Comparison of ENCODE assay signal across 23 mouse cellular contexts in genomic region chr3:119143034-119143433, GRCm38 (mm10).
DNase-seq lines count a peak whose midpoint lies in the region; ATAC-seq and TF ChIP-seq lines count a peak whose summit lies in the region.
"Had no signal": no experiment of that assay in that cellular context is flagged by ENCODE, and none has a peak within 500 bp of the region (broad histone marks: within the 10 kb centered on the region; RNA-seq: fewer than 3 reads in every experiment).

No protein-coding gene starts in this region.

- no peak for TF ChIP-seq CTCF in forebrain, postnatal 0 days (IDR thresholded peaks at IDR 0.05; ENCODE audit: low read depth)
- TF ChIP-seq CTCF in liver, postnatal 0 days (IDR thresholded peaks at IDR 0.05; ENCODE audit: low read depth), result no peak

- ATAC-seq in embryonic facial prominence, embryonic 14.5 days (ENCODE audit: low read depth), result no peak
- ATAC-seq in forebrain, embryonic 14.5 days, result no peak
- no peak for ATAC-seq in forebrain, postnatal 0 days
- peak; percentile 49; the same call in 1 of the 2 replicates for ATAC-seq in neural tube, embryonic 14.5 days (ENCODE audit: low read depth)
- ATAC-seq in neural tube, embryonic 15.5 days (ENCODE audit: low FRiP score), result no peak
- no peak for ATAC-seq in liver, postnatal 0 days
- ATAC-seq: hindbrain, embryonic 16.5 days; inflammation-experienced regulatory T-cells, adult 6 months had no signal

- no peak overlapping the region for H3K27ac ChIP-seq in embryonic facial prominence, embryonic 14.5 days (replicated peaks; ENCODE audit: low read depth, low read length)
- H3K27ac ChIP-seq in embryonic facial prominence, embryonic 10.5 days (replicated peaks), result no peak overlapping the region
- peak overlapping the region; percentile 23; the same call in 1 of the 2 replicates for H3K27ac ChIP-seq in forebrain, embryonic 14.5 days (ENCODE audit: low read depth, low read length)
- H3K27ac ChIP-seq in forebrain, postnatal 0 days (ENCODE audit: low read depth, low read length), result no peak overlapping the region
- 0 out of 2 replicates have a peak overlapping the region, but pooled peaks have one; percentile 25 for H3K27ac ChIP-seq in neural tube, embryonic 14.5 days (ENCODE audit: low read depth, low read length)
- no peak overlapping the region for H3K27ac ChIP-seq in neural tube, embryonic 15.5 days (replicated peaks)
- H3K27ac ChIP-seq in liver, postnatal 0 days (ENCODE audit: low read depth), result no peak overlapping the region
- H3K27ac ChIP-seq: embryonic facial prominence, embryonic 15.5 days; gastrocnemius, adult 2 months; heart, embryonic 13.5 days; hindbrain, embryonic 12.5 days had no signal

- DNase-seq in embryonic facial prominence, embryonic 14.5 days (ENCODE audit: low spot score), result peak; percentile 22
- no peak for DNase-seq in embryonic facial prominence, embryonic 10.5 days (ENCODE audit: low spot score)
- DNase-seq in forebrain, embryonic 14.5 days (ENCODE audit: low spot score), result no peak
- DNase-seq in forebrain, postnatal 0 days, result no peak
- no peak for DNase-seq in liver, postnatal 0 days
- DNase-seq: adrenal gland, adult 2 months; adrenal gland, postnatal 25 days; B cell, adult 2 months; cerebellum, adult 18-20 months; cerebellum, adult 9-11 months; cerebellum, postnatal 36 days; gastrocnemius, adult 2 months; gastrocnemius, postnatal 36 days; heart, adult 11 months; heart, postnatal 4 days had no signal

- 55% methylated on average over 5 of the region's 5 CpGs for WGBS in embryonic facial prominence, embryonic 14.5 days
- 69% methylated on average over 5 of the region's 5 CpGs for WGBS in embryonic facial prominence, embryonic 10.5 days
- WGBS in forebrain, embryonic 14.5 days, result 58% methylated on average over 5 of the region's 5 CpGs
- 56% methylated on average over 5 of the region's 5 CpGs for WGBS in forebrain, postnatal 0 days
- WGBS in neural tube, embryonic 14.5 days, result 45% methylated on average over 5 of the region's 5 CpGs
- WGBS in neural tube, embryonic 15.5 days, result 44% methylated on average over 5 of the region's 5 CpGs
- 64% methylated on average over 5 of the region's 5 CpGs for WGBS in liver, postnatal 0 days (ENCODE audit: insufficient replicate concordance)

- no peaks in the 10 kb centered on the region for H3K27me3 ChIP-seq in embryonic facial prominence, embryonic 14.5 days (replicated peaks; ENCODE audit: control insufficient read depth, insufficient read depth, low read length)
- no peaks in the 10 kb centered on the region for H3K27me3 ChIP-seq in embryonic facial prominence, embryonic 10.5 days (replicated peaks; ENCODE audit: low read depth, poor library complexity, severe bottlenecking)
- no peaks in the 10 kb centered on the region for H3K27me3 ChIP-seq in forebrain, embryonic 14.5 days (replicated peaks; ENCODE audit: control insufficient read depth, insufficient read depth, low read length)
- H3K27me3 ChIP-seq in forebrain, postnatal 0 days (ENCODE audit: insufficient read depth, low read length), result no peaks in the 10 kb centered on the region
- H3K27me3 ChIP-seq in neural tube, embryonic 14.5 days (ENCODE audit: control insufficient read depth, insufficient read depth, low read length), result no peaks in the 10 kb centered on the region
- no peaks in the 10 kb centered on the region for H3K27me3 ChIP-seq in neural tube, embryonic 15.5 days (replicated peaks)
- H3K27me3 ChIP-seq in liver, postnatal 0 days (ENCODE audit: insufficient read depth, low read length), result no peaks in the 10 kb centered on the region
- H3K27me3 ChIP-seq: embryonic facial prominence, embryonic 15.5 days; heart, embryonic 13.5 days; hindbrain, embryonic 12.5 days had no signal

- H3K4me1 ChIP-seq in embryonic facial prominence, embryonic 14.5 days (ENCODE audit: control insufficient read depth, insufficient read depth, low read length), result no peaks in the 10 kb centered on the region
- no peaks in the 10 kb centered on the region for H3K4me1 ChIP-seq in embryonic facial prominence, embryonic 10.5 days
- no peaks in the 10 kb centered on the region for H3K4me1 ChIP-seq in forebrain, embryonic 14.5 days (ENCODE audit: control insufficient read depth, insufficient read depth, low read length)
- H3K4me1 ChIP-seq in forebrain, postnatal 0 days (ENCODE audit: insufficient read depth), result no peaks in the 10 kb centered on the region
- H3K4me1 ChIP-seq in neural tube, embryonic 14.5 days (ENCODE audit: control insufficient read depth, insufficient read depth, low read length), result no peaks in the 10 kb centered on the region
- no peaks in the 10 kb centered on the region; the same call in 1 of the 2 replicates for H3K4me1 ChIP-seq in neural tube, embryonic 15.5 days
- H3K4me1 ChIP-seq in liver, postnatal 0 days (ENCODE audit: insufficient read depth), result no peaks in the 10 kb centered on the region
- H3K4me1 ChIP-seq: embryonic facial prominence, embryonic 15.5 days; heart, embryonic 13.5 days had no signal

- no peak for TF ChIP-seq EP300 in liver, postnatal 0 days (IDR thresholded peaks at IDR 0.05; ENCODE audit: low read depth)

- H3K4me2 ChIP-seq in embryonic facial prominence, embryonic 14.5 days (ENCODE audit: low read depth, low read length), result no peak overlapping the region
- no peak overlapping the region for H3K4me2 ChIP-seq in forebrain, embryonic 14.5 days (ENCODE audit: low read length)
- no peak overlapping the region for H3K4me2 ChIP-seq in forebrain, postnatal 0 days (ENCODE audit: low read depth)
- H3K4me2 ChIP-seq in neural tube, embryonic 14.5 days (ENCODE audit: low read depth, low read length), result no peak overlapping the region
- H3K4me2 ChIP-seq in neural tube, embryonic 15.5 days, result no peak overlapping the region
- no peak overlapping the region for H3K4me2 ChIP-seq in liver, postnatal 0 days (ENCODE audit: low read depth, low read length)
- H3K4me2 ChIP-seq: embryonic facial prominence, embryonic 15.5 days; heart, embryonic 13.5 days; hindbrain, embryonic 12.5 days had no signal

- H3K9ac ChIP-seq in embryonic facial prominence, embryonic 14.5 days (ENCODE audit: low read depth, low read length), result no peak overlapping the region
- H3K9ac ChIP-seq in forebrain, embryonic 14.5 days (ENCODE audit: low read length), result no peak overlapping the region
- H3K9ac ChIP-seq in forebrain, postnatal 0 days, result no peak overlapping the region
- no peak overlapping the region for H3K9ac ChIP-seq in neural tube, embryonic 14.5 days (replicated peaks; ENCODE audit: low read depth, low read length)
- H3K9ac ChIP-seq in neural tube, embryonic 15.5 days (replicated peaks), result no peak overlapping the region
- H3K9ac ChIP-seq in liver, postnatal 0 days (replicated peaks), result no peak overlapping the region
- H3K9ac ChIP-seq: embryonic facial prominence, embryonic 15.5 days; heart, embryonic 13.5 days; hindbrain, embryonic 12.5 days had no signal

- H3K4me3 ChIP-seq in embryonic facial prominence, embryonic 14.5 days (ENCODE audit: low read depth, low read length), result no peak overlapping the region
- no peak overlapping the region for H3K4me3 ChIP-seq in embryonic facial prominence, embryonic 10.5 days
- no peak overlapping the region for H3K4me3 ChIP-seq in forebrain, embryonic 14.5 days (ENCODE audit: low read depth, low read length)
- H3K4me3 ChIP-seq in forebrain, postnatal 0 days (ENCODE audit: low read depth, low read length), result no peak overlapping the region
- H3K4me3 ChIP-seq in neural tube, embryonic 14.5 days (ENCODE audit: low read depth, low read length), result no peak overlapping the region
- H3K4me3 ChIP-seq in neural tube, embryonic 15.5 days (replicated peaks), result no peak overlapping the region
- no peak overlapping the region for H3K4me3 ChIP-seq in liver, postnatal 0 days (ENCODE audit: low read depth, low read length)
- H3K4me3 ChIP-seq: embryonic facial prominence, embryonic 15.5 days; erythroblast, embryonic 14.5 days; gastrocnemius, adult 2 months; heart, embryonic 13.5 days; hindbrain, embryonic 12.5 days had no signal

- no peaks in the 10 kb centered on the region for H3K36me3 ChIP-seq in embryonic facial prominence, embryonic 14.5 days (ENCODE audit: control insufficient read depth, insufficient read depth, low read length)
- no peaks in the 10 kb centered on the region for H3K36me3 ChIP-seq in embryonic facial prominence, embryonic 10.5 days (replicated peaks)
- H3K36me3 ChIP-seq in forebrain, embryonic 14.5 days (ENCODE audit: control insufficient read depth, insufficient read depth, low read length), result no peaks in the 10 kb centered on the region
- H3K36me3 ChIP-seq in forebrain, postnatal 0 days (ENCODE audit: insufficient read depth), result no peaks in the 10 kb centered on the region
- no peaks in the 10 kb centered on the region for H3K36me3 ChIP-seq in neural tube, embryonic 14.5 days (ENCODE audit: control insufficient read depth, insufficient read depth, low read length)
- no peaks in the 10 kb centered on the region for H3K36me3 ChIP-seq in neural tube, embryonic 15.5 days
- H3K36me3 ChIP-seq in liver, postnatal 0 days (replicated peaks; ENCODE audit: insufficient read depth, low read length), result no peaks in the 10 kb centered on the region
- H3K36me3 ChIP-seq: embryonic facial prominence, embryonic 15.5 days; heart, embryonic 13.5 days; hindbrain, embryonic 12.5 days had no signal

- no peaks in the 10 kb centered on the region for H3K9me3 ChIP-seq in embryonic facial prominence, embryonic 14.5 days (ENCODE audit: control insufficient read depth, low read length)
- no peaks in the 10 kb centered on the region; the same call in 1 of the 2 replicates for H3K9me3 ChIP-seq in embryonic facial prominence, embryonic 10.5 days
- no peaks in the 10 kb centered on the region for H3K9me3 ChIP-seq in forebrain, embryonic 14.5 days (replicated peaks; ENCODE audit: control insufficient read depth, low read length)
- no peaks in the 10 kb centered on the region for H3K9me3 ChIP-seq in forebrain, postnatal 0 days (ENCODE audit: low read length)
- no peaks in the 10 kb centered on the region for H3K9me3 ChIP-seq in neural tube, embryonic 14.5 days (ENCODE audit: control insufficient read depth, low read length)
- H3K9me3 ChIP-seq in neural tube, embryonic 15.5 days (replicated peaks), result no peaks in the 10 kb centered on the region
- H3K9me3 ChIP-seq in liver, postnatal 0 days (ENCODE audit: low read length), result no peaks in the 10 kb centered on the region; the same call in 1 of the 2 replicates
- H3K9me3 ChIP-seq: embryonic facial prominence, embryonic 15.5 days had no signal

Comparison
In these comparisons a context has a peak if more than half of its experiments do, and no peak if none do; other contexts are left out.
1. H3K27ac ChIP-seq: peak in forebrain, embryonic 14.5 days (single experiment) and neural tube, embryonic 14.5 days (single experiment); none in embryonic facial prominence, embryonic 14.5 days (single experiment), embryonic facial prominence, embryonic 10.5 days (single experiment), forebrain, postnatal 0 days (single experiment), neural tube, embryonic 15.5 days (single experiment) and liver, postnatal 0 days (single experiment).